Mouse (Mus musculus): ENCODE measurements around the gene Oca2.

The Oca2 gene

DNA sequence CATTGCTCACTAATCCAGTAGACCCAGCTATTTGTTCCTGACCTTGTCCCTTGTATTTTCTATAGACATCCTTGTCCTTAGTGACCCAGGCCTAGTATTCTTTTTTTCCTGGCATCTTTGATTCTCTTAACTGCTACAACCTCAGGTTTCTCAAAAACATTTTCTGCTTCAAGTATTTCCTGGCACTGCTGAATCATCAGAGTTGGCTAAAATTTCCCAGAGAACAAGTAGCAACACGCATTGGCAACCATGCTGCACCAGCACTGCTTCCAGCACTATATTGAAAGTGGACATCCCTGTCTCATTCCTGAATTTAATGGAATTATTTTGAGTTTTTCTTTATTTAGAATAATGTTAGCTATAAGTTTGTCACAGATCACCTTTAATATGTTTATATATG, 143.1 kb downstream of the Oca2 start:
- DNase-seq: no peak

DNA sequence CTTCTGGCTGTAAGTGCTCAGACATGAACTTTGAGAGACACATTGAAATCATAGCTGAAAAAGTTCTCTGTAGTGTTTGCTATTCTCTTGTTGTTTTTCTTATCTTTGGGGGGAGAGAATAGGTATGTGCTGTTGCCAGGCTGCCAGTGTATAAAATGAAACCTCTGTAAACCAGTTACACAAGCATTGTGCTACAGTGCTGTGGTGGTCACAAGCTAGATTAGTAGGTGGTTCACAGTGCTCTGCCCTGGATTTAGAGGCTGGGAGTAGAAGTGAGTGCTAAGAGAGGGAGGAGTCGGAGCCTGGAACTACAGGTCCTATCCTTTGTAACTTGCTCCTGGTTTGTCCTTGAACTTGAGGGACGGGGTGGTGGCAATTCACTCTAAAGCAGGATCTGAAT, 148.7 kb downstream of the Oca2 start:
- no peak for DNase-seq

DNA sequence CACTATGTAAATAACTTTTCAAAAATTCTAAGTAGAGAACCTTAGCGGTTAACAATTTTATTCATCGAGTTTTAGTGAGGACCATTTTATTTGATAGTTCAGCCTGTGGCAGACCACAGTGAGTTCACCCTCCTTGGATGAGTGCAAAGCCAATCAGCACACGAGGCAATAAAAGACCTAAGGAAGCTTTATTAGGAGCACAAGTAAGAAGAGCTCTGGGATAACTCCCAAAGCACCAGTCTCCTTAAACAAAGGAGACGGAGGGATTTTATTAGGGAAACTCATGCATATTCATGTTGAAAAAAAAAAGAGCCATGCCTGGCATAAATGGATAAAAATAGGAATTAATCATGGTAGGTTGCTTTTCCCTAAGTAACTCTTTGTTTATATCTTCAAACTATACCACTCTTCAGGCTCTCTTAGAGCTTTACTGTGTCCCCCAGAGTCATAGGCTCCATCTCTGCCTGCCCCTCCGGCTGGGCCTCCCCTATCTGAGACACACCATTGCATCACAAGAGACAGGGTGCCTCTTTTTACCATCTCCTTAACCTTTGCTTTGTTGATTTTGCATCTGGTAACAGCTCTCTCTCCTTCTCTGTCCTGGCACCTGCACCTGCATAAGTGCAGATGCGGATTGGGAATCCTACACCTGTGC, 178.7 kb downstream of the Oca2 start:
- DNase-seq: no peak

DNA sequence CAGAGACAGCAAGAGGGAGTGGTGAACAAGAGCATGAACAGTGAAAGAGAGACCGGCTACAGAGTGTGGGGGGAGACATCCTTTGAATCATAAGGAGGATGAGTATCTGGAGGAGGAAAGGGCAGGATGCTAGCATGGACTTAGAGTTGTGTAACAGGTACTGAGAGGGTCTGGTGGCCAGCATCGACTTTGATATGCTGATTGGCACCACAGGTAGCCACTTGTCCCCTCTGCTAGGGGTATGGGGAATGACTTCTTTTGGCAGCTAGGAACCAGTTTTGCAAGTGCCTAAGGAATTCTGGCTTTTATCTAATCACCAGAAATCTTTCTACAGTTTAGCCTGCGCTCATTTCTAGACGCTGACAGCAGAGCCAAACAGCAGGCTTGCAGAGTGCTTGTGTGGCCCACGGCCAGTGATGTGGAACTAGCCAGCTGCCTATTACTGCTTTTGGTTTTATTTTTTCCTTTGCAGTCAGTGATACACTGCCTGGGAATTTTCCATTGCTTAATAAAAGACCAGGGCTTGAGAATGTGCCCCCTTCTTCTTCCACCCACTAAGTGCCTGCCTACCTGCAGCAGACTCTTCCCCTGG, 179.8 kb downstream of the Oca2 start:
- no peak for DNase-seq

DNA sequence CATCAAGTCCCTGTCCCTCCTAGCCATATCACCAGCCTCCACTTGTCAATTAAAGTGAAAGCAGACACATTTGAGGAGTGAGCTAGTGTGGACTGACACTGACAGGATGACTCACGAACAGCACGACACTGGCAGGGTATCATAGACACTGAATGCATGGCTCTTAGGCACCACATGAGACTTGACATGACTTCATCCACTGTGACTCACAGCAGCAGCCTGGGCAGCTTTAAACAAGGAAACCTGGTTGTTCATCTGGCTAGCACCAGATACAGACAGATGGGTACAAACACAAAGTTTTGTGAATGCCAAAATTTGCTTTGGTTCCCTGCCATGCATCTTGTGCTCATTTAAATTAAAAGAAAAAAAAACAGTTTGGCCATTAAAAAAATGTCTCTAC, 182.4 kb downstream of the Oca2 start:
- DNase-seq: no peak

DNA sequence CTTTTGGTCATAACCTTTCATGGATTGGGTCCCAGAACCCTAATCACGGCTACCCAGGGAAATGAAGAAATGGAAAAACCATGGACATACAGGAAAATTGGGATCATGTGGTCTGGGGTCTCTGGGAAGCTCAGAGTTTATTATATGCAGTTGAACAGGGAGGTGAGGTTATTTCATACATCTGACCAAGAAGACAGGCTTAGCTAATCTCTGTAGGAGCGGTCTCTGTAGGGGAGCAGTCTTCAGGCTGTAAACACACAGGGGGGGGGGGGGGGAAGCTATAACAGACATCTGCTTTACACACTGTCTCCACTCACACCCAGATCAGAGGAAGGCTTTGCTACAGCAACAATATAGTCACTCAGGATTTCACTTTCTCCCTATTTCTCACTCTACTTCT, 184.0 kb downstream of the Oca2 start:
- no peak for DNase-seq

DNA sequence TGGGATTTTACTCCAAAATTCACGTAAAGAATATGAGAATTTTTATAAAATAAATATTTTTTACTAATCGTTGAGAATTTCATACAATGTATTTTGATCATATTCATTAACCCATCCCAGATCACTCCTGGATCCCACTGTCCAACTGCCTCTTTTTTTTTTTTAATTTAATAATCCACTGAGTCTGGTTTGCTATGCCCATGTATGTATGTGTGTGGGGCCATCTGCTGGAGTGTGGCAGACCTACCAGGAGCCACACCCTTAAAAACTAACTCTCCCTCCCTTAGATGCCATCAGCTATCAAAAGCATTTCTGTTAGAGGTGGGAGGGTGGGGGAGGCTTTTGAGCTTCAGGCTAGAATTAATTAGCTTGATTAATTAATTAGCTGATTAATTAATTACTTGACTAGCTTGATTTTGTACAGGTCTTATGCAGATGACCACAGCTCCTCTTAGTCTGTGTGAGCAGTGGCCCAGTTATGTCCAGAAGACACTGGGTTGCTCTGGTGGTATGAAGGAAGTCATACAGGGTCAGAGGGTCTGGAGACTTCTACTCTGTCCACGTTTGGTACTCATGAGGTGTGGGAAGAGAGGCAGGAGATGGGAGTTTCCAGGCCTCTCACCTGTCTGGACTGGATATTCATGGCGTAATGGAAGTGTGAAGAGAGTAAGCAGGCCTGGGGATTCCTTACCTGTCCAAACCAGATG, 221.4 kb downstream of the Oca2 start:
- no peak for DNase-seq

DNA sequence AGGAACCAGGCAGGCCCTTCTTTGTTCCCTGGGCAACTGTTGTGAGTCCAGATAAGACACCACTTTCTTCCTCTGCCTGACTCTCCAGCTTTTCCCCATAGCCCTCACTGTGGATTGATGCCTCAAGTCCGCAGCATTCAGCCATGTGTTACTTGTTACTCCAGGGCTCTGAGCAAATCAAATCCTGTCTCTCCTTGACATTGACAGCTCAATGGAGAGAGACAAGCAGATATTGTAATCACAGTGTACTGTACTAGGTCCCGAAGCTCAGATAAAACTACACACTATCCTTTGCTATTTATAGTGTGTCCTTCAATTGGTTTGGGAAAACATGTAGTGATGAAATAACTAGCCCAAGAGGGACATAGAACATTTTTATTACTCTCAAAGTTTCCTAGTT, 258.7 kb downstream of the Oca2 start:
- no peak for DNase-seq

DNA sequence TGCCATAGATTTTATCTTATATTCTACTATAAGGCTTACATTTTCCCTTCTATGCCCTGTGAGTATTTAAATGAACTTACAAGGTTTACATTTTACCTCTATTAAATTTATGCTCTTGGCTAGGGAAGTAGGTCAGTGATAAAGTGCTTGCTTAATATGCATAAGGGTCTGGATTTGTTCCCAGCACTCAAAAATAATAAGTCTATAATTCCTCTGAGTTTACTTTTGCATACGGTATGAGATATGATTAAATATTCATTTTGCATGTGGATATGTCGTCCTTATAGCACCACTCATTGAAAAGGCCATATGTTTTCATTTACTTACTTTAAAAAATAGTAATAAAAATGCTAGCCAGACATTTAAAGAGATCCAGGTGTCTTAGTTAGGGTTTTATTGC, 259.8 kb downstream of the Oca2 start:
- no peak for DNase-seq

DNA sequence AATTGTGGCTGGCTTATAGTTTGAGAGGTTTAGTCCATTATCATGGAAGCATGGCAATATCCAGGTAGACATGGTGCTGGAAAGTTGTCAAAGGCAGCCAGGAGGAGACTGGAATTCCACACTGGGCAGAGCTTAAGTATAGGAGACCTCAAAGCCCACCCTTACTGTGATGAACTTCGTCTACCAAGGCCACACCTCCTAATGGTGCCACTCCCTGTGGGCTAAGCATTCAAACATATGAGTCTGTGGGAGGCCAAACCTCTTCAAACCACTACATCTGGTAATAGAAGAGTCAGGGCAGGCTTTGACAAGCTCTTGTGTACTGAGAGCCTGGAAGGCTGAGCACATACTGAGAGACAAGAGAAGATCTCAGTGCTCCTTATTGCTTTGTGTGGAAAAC, 260.2 kb downstream of the Oca2 start:
- no peak for DNase-seq

DNA sequence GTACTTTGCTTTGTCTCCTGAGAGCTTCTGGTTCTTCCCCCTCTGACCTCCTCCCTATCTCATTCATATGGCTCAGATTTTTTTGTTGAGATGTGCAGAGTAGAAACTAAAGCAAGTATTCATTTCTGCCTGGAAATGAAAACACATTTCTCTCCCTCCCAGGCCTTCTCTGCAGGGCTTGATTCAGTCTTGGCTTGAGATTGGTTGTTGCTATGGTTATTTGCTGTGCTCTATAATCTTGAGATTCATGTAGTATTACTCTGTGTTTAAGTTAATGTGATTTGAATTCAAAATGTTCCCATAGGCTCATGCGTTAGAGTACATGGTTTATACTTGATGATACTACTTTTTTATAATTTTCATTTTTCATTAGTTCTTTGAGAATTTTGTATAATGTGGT, 260.9 kb downstream of the Oca2 start:
- DNase-seq: no peak

DNA sequence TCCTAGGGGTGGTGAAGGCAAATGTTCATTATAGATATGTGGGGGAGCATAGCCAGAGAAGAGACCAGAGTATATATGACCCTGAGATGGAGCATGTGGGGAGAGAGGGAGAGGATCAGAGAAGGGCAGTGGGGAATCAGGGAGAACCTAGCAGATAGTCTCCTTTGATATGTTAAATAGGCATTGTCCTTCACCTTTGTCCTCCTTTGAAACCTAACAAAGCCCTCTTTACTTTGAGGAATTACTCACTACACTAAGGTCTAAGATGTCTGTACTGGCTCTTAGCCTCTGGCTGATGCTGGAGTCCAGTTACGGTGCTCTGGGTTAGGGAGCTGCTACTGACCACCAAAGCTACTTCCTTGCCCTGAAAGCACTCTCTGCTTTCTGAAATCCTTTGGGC, 279.0 kb downstream of the Oca2 start:
- no peak for DNase-seq

DNA sequence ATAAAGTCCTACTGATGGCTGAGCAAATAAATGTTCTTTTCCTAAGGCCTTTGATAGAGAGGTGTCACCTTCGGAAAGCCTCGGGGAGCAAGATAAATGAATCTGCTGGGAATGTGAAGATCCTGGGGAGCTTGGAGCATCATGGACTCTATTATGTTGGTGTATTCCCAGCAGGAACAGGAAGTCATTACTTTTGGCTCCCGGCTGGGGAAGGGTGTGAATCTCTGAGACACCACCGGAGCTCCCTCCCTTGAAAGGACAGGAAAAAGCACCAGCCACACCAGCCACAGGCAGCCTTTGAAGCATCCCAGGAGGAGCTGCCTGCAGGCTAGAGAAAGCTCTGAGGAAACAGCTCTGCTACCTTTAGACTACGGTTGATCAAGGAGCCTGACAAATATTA, 280.2 kb downstream of the Oca2 start:
- DNase-seq: no peak

DNA sequence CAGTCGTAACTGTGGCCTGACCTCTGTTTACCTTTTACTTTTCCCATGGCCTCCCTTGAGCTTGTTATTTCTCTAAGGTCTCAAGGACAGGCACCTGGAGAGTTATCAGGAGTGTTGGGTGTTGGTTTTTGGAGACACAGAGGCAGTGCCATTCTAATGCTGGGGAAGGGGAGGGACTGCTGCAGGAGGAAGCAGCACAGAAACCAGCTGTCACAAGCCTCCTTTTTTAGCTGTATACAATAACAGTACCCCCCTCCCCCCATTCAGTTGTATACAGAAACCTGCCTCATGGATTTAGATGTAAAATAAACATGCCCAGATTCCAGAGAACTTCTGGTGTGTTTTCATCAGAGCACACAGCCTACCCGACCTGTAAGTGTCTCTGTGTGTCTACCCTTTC, 295.3 kb downstream of the Oca2 start:
- DNase-seq: no peak

DNA sequence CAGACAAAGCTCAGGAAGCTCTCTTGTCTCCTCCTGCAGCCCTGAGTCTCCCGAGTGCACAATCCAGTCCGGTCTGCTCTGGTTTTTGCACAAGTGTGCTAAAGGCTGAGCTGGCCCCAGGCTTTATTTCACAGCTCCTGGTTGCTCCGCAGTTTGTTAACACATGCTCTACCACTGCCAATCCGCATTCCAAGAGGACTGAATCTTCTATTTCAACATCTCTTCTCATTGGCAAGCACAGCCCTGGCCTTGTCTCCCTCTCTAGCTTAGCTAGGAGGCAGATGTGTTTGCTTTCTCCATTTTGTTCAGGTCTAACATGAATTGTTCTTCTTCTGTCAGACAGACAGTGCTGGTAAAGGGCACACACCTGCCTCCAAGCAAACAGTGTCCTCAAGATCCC, 309.7 kb downstream of the Oca2 start:
- no peak for DNase-seq

DNA sequence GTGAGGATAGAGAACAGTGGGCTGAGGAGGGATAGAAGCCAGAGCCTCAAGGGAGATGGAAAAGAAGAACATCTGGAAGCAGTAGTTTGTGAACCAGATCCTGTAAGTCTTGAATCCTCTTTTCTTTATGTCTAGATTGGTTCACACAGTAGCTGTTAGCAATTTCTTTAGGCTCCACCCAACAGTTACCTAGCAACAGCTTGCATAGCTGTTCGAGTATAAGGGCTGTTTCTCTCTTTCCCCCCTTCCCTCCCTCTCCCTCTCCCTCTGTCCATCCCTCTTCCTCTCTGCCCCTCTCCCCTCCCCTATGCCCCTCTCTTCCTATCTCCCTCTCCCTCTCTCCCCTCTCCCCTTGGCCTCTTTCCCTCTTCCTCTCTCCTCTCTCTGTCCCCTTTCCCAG, 312.2 kb downstream of the Oca2 start:
- no peak for DNase-seq
